Comparison of ENCODE assay signal across 19 mouse cellular contexts in the genomic region with DNA sequence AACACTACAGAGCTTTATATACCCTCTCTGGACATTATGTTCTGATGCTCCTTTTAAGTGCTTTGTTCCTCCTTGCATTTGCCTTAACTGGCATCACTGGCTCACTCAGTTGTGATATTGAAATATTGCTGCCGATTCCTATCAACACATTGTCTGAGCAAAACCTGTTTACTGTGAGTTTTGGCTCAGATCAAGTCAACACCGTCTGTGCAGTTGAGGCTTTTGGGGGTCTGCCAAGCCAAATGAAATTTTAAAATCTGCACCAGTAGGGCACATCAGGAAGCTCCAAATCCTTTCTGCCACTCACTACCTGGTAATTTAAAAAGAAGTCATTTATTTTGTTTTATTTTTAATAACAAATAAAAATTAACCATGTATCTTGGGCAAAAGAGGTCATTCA.
DNase-seq lines count a peak whose midpoint lies in the region; ATAC-seq and TF ChIP-seq lines count a peak whose summit lies in the region.
"Had no signal": no experiment of that assay in that cellular context is flagged by ENCODE, and none has a peak within 500 bp of the region (broad histone marks: within the 10 kb centered on the region; RNA-seq: fewer than 3 reads in every experiment).

No protein-coding gene starts in this region.

- H3K4me3 ChIP-seq in forebrain, embryonic 13.5 days, result no peak overlapping the region
- H3K4me3 ChIP-seq in forebrain, embryonic 12.5 days (replicated peaks), result no peak overlapping the region
- no peak overlapping the region for H3K4me3 ChIP-seq in midbrain, postnatal 0 days (ENCODE audit: low read depth, low read length)
- no peak overlapping the region for H3K4me3 ChIP-seq in midbrain, embryonic 15.5 days
- H3K4me3 ChIP-seq: heart, embryonic 10.5 days; limb, embryonic 12.5 days; liver, embryonic 13.5 days; lung, embryonic 15.5 days; midbrain, embryonic 12.5 days had no signal

- no peak overlapping the region for H3K4me2 ChIP-seq in forebrain, embryonic 13.5 days
- H3K4me2 ChIP-seq in forebrain, embryonic 12.5 days, result no peak overlapping the region
- H3K4me2 ChIP-seq in midbrain, postnatal 0 days (ENCODE audit: low read depth, low read length, poor library complexity, severe bottlenecking), result no peak overlapping the region
- no peak overlapping the region for H3K4me2 ChIP-seq in midbrain, embryonic 15.5 days
- H3K4me2 ChIP-seq: hindbrain, embryonic 14.5 days; limb, embryonic 12.5 days; liver, embryonic 13.5 days; lung, embryonic 15.5 days; midbrain, embryonic 12.5 days had no signal

- peak; percentile 10 for DNase-seq in midbrain, postnatal 0 days (ENCODE audit: low spot score)
- DNase-seq in layer of hippocampus, adult 18-20 months (ENCODE audit: low spot score in 2 of 2), result peak; percentile 52 to 80
- peak; percentile 5 for DNase-seq in left cerebral cortex, postnatal 4 days
- no peak for DNase-seq in adrenal gland, postnatal 14 days
- no peak for DNase-seq in heart, adult 9 months (ENCODE audit: low spot score in 2 of 2)
- DNase-seq: adrenal gland, adult 2 months; cerebellum, adult 8-10 months; gastrocnemius, postnatal 25 days; heart, postnatal 10 days; liver, embryonic 13.5 days had no signal

- H3K9ac ChIP-seq in forebrain, embryonic 13.5 days, result no peak overlapping the region
- no peak overlapping the region for H3K9ac ChIP-seq in forebrain, embryonic 12.5 days
- H3K9ac ChIP-seq in midbrain, postnatal 0 days (replicated peaks; ENCODE audit: low read length, poor library complexity, severe bottlenecking), result no peak overlapping the region
- no peak overlapping the region for H3K9ac ChIP-seq in midbrain, embryonic 15.5 days
- H3K9ac ChIP-seq: hindbrain, embryonic 14.5 days; limb, embryonic 12.5 days; liver, embryonic 13.5 days; lung, embryonic 15.5 days; midbrain, embryonic 12.5 days had no signal

- WGBS in forebrain, embryonic 13.5 days, result 62% methylated on average over 2 of the region's 2 CpGs
- WGBS in forebrain, embryonic 12.5 days, result 91% methylated on average over 2 of the region's 2 CpGs
- WGBS in midbrain, postnatal 0 days, result 80% methylated on average over 2 of the region's 2 CpGs
- 78% methylated on average over 2 of the region's 2 CpGs for WGBS in midbrain, embryonic 15.5 days

- H3K27me3 ChIP-seq in forebrain, embryonic 13.5 days, result no peaks in the 10 kb centered on the region
- H3K27me3 ChIP-seq in forebrain, embryonic 12.5 days, result no peaks in the 10 kb centered on the region
- no peaks in the 10 kb centered on the region for H3K27me3 ChIP-seq in midbrain, postnatal 0 days (ENCODE audit: insufficient read depth, low read length)
- no peaks in the 10 kb centered on the region for H3K27me3 ChIP-seq in midbrain, embryonic 15.5 days (replicated peaks)
- H3K27me3 ChIP-seq: limb, embryonic 12.5 days; liver, embryonic 13.5 days; lung, embryonic 15.5 days; midbrain, embryonic 12.5 days had no signal

- intact Hi-C loops in left cerebral cortex, postnatal 4 days (cut with DNase I), result no loop called here

- no peaks in the 10 kb centered on the region for H3K9me3 ChIP-seq in forebrain, embryonic 13.5 days (replicated peaks)
- H3K9me3 ChIP-seq in forebrain, embryonic 12.5 days, result no peaks in the 10 kb centered on the region
- H3K9me3 ChIP-seq in midbrain, postnatal 0 days (ENCODE audit: low read length), result no peaks in the 10 kb centered on the region
- no peaks in the 10 kb centered on the region for H3K9me3 ChIP-seq in midbrain, embryonic 15.5 days
- H3K9me3 ChIP-seq: heart, embryonic 10.5 days; limb, embryonic 12.5 days; liver, embryonic 13.5 days; lung, embryonic 15.5 days; midbrain, embryonic 12.5 days had no signal

- no peak for TF ChIP-seq CTCF in midbrain, postnatal 0 days (IDR thresholded peaks at IDR 0.05)

- peak; percentile 78; the same call in 1 of the 2 replicates for ATAC-seq in forebrain, embryonic 13.5 days
- no peak for ATAC-seq in forebrain, embryonic 12.5 days (ENCODE audit: low FRiP score)
- ATAC-seq in midbrain, postnatal 0 days (ENCODE audit: low FRiP score), result no peak
- no peak for ATAC-seq in midbrain, embryonic 15.5 days (replicated peaks)
- ATAC-seq: intestine, embryonic 16.5 days had no signal

- H3K4me1 ChIP-seq in forebrain, embryonic 13.5 days, result no peaks in the 10 kb centered on the region
- no peaks in the 10 kb centered on the region for H3K4me1 ChIP-seq in forebrain, embryonic 12.5 days
- H3K4me1 ChIP-seq in midbrain, postnatal 0 days (ENCODE audit: insufficient read depth, low read length), result no peaks in the 10 kb centered on the region
- H3K4me1 ChIP-seq in midbrain, embryonic 15.5 days, result no peaks in the 10 kb centered on the region
- H3K4me1 ChIP-seq: heart, embryonic 10.5 days; limb, embryonic 12.5 days; liver, embryonic 13.5 days; lung, embryonic 15.5 days; midbrain, embryonic 12.5 days had no signal

- no peaks in the 10 kb centered on the region for H3K36me3 ChIP-seq in forebrain, embryonic 13.5 days (ENCODE audit: poor library complexity, severe bottlenecking)
- H3K36me3 ChIP-seq in forebrain, embryonic 12.5 days (replicated peaks), result no peaks in the 10 kb centered on the region
- H3K36me3 ChIP-seq in midbrain, postnatal 0 days (ENCODE audit: insufficient read depth, low read length), result no peaks in the 10 kb centered on the region
- H3K36me3 ChIP-seq in midbrain, embryonic 15.5 days (replicated peaks), result no peaks in the 10 kb centered on the region
- H3K36me3 ChIP-seq: heart, embryonic 10.5 days; limb, embryonic 12.5 days; liver, embryonic 13.5 days; lung, embryonic 15.5 days; midbrain, embryonic 12.5 days had no signal

- no peak overlapping the region for H3K27ac ChIP-seq in forebrain, embryonic 13.5 days
- no peak overlapping the region for H3K27ac ChIP-seq in forebrain, embryonic 12.5 days
- H3K27ac ChIP-seq in midbrain, postnatal 0 days (ENCODE audit: low read depth, low read length), result no peak overlapping the region
- no peak overlapping the region for H3K27ac ChIP-seq in midbrain, embryonic 15.5 days
- H3K27ac ChIP-seq: heart, embryonic 10.5 days; hindbrain, embryonic 14.5 days; limb, embryonic 12.5 days; liver, embryonic 13.5 days; lung, embryonic 15.5 days; midbrain, embryonic 12.5 days had no signal

Comparison
In these comparisons a context has a peak if more than half of its experiments do, and no peak if none do; other contexts are left out.
1. DNase-seq: peak in midbrain, postnatal 0 days (single experiment), layer of hippocampus, adult 18-20 months (2 of 2) and left cerebral cortex, postnatal 4 days (single experiment); none in adrenal gland, postnatal 14 days (single experiment) and heart, adult 9 months (0 of 2).